Mouse (Mus musculus): Measurements from ENCODE around the gene Olfr9.
"Not testable (repeated sequence)": the region's sequence is repeated elsewhere in the genome, so short reads cannot be mapped to it uniquely, and the experiment has no call there.

The Olfr9 gene

GRCm38 (mm10) chr10:129004032-129004920, 15.0 kb downstream of the Olfr9 start:
- no peak for DNase-seq (ENCODE audit: low spot score in 2 of 2)

GRCm38 (mm10) chr10:129010288-129010841, 21.1 kb downstream of the Olfr9 start, which contains the start of gene Olfr763:
TSS of gene Olfr763 (plus strand) at chr10:129010791.
- DNase-seq (ENCODE audit: low spot score in 2 of 2), result no peak

- not testable (repeated sequence) for DNase-seq (ENCODE audit: low spot score in 2 of 2)
Measured at GRCm38 (mm10) chr10:129011511-129011910, 22.3 kb downstream of the Olfr9 start.

- DNase-seq (ENCODE audit: low spot score in 2 of 2), result no peak
Measured at GRCm38 (mm10) chr10:129014477-129014876, 25.2 kb downstream of the Olfr9 start.

- DNase-seq (ENCODE audit: low spot score in 2 of 2), result no peak
Measured at GRCm38 (mm10) chr10:129023319-129023718, 34.1 kb downstream of the Olfr9 start.

GRCm38 (mm10) chr10:129026018-129026662, 36.9 kb downstream of the Olfr9 start:
- DNase-seq (ENCODE audit: low spot score in 2 of 2), result peak; percentile 30 to 68

- DNase-seq (ENCODE audit: low spot score in 2 of 2), result no peak
Measured at GRCm38 (mm10) chr10:129028343-129028742, 39.1 kb downstream of the Olfr9 start.

GRCm38 (mm10) chr10:129039796-129040195, 50.6 kb downstream of the Olfr9 start, which contains the start of gene Olfr764-ps1:
TSS of gene Olfr764-ps1 (minus strand) at chr10:129039896.
- DNase-seq (ENCODE audit: low spot score in 2 of 2), result no peak

All from cerebellum, postnatal 4 days (tissue).